Mouse (Mus musculus) forebrain, embryonic 15.5 days (tissue): ENCODE measurements at regions not wholly inside any gene's neighbourhood (a gene's known extent, or its start where the extent isn't known, plus 50 kb on each side); places are given as distances from the start of the nearest gene placed in this dataset.

Experiments used
- ATAC-seq: fragments of 200-750 bp; cut with Nextera tagmentation; replicated peaks from 2 replicates; pipeline ENCODE4 v1.8.0; 2017; ENCODE audit warnings: mild to moderate bottlenecking, moderate TSS enrichment, moderate library complexity
- H3K27ac ChIP-seq: fragments of 300-500 bp; sonication (generic); replicated peaks from 2 replicates; pipeline ENCODE4 v1.5.1; 2015; ENCODE audit warnings: mild to moderate bottlenecking, inconsistent platforms
- H3K27me3 ChIP-seq: fragments of 300-500 bp; sonication (generic); 2 replicates; pipeline ENCODE4 v1.6.1; 2015; ENCODE audit warnings: inconsistent platforms
- H3K36me3 ChIP-seq: fragments of 300-500 bp; sonication (generic); 2 replicates; pipeline ENCODE4 v1.6.1; 2015; ENCODE audit warnings: mild to moderate bottlenecking, inconsistent platforms
- H3K4me1 ChIP-seq: fragments of 300-500 bp; sonication (generic); 2 replicates; pipeline ENCODE4 v1.6.1; 2015; ENCODE audit warnings: inconsistent platforms
- H3K4me2 ChIP-seq: fragments of 300-500 bp; sonication (generic); replicated peaks from 2 replicates; pipeline ENCODE4 v1.6.1; 2015; ENCODE audit warnings: mild to moderate bottlenecking, inconsistent platforms
- H3K4me3 ChIP-seq: fragments of 300-500 bp; sonication (generic); 2 replicates; pipeline ENCODE4 v1.5.1; 2015; ENCODE audit warnings: mild to moderate bottlenecking, inconsistent platforms
- H3K9ac ChIP-seq: fragments of 300-500 bp; sonication (generic); replicated peaks from 2 replicates; pipeline ENCODE4 v1.6.1; 2015; ENCODE audit warnings: mild to moderate bottlenecking, inconsistent platforms
- H3K9me3 ChIP-seq: fragments of 300-500 bp; sonication (generic); 2 replicates; pipeline ENCODE4 v1.6.1; 2016; ENCODE audit warnings: inconsistent platforms
- WGBS: fragments of 180-500 bp; shearing (Covaris S2); methylation state at CpG from one replicate; pipeline ENCODE4 v1.1.7; 2015; ENCODE audit warnings: mixed read lengths; 5-methylcytosine and 5-hydroxymethylcytosine counted together

GRCm38 (mm10) chr9:71420064-71420463, 65.7 kb downstream of the Polr2m start:
- no peak overlapping the region for H3K27ac ChIP-seq
- H3K4me3 ChIP-seq, result no peak overlapping the region
- H3K9ac ChIP-seq, result no peak overlapping the region
- no peaks in the 10 kb centered on the region for H3K27me3 ChIP-seq
- ATAC-seq, result no peak
- no peaks in the 10 kb centered on the region for H3K9me3 ChIP-seq
- WGBS, result 91% methylated on average over 5 of the region's 5 CpGs
- H3K36me3 ChIP-seq, result no peaks in the 10 kb centered on the region
- no peak overlapping the region for H3K4me2 ChIP-seq
- H3K4me1 ChIP-seq, result no peaks in the 10 kb centered on the region

GRCm38 (mm10) chr9:71418531-71418930, 67.2 kb downstream of the Polr2m start:
- Histone ChIP-seq H3K9ac (no peak overlapping the region), H3K4me1 (no peaks in the 10 kb centered on the region), H3K36me3 (no peaks in the 10 kb centered on the region), H3K4me2 (no peak overlapping the region), H3K9me3 (no peaks in the 10 kb centered on the region), H3K4me3 (no peak overlapping the region), H3K27me3 (no peaks in the 10 kb centered on the region), H3K27ac (no peak overlapping the region)
- 91% methylated on average over 4 of the region's 4 CpGs for WGBS
- no peak for ATAC-seq

- no peaks in the 10 kb centered on the region for H3K4me1 ChIP-seq
- no peaks in the 10 kb centered on the region for H3K36me3 ChIP-seq
- 84% methylated on average over 4 of the region's 4 CpGs for WGBS
- H3K27ac ChIP-seq, result no peak overlapping the region
- no peak overlapping the region for H3K4me2 ChIP-seq
- H3K4me3 ChIP-seq, result no peak overlapping the region
- no peak overlapping the region for H3K9ac ChIP-seq
- no peak for ATAC-seq
- no peaks in the 10 kb centered on the region for H3K27me3 ChIP-seq
- no peaks in the 10 kb centered on the region for H3K9me3 ChIP-seq
Measured at GRCm38 (mm10) chr9:71417248-71417647, 68.5 kb downstream of the Polr2m start.

GRCm38 (mm10) chr9:71411171-71411570, 74.6 kb downstream of the Polr2m start:
- no peak for ATAC-seq
- H3K27ac ChIP-seq, result no peak overlapping the region
- no peaks in the 10 kb centered on the region for H3K36me3 ChIP-seq
- 79% methylated on average over 1 of the region's 1 CpGs for WGBS
- H3K4me1 ChIP-seq, result no peaks in the 10 kb centered on the region
- no peaks in the 10 kb centered on the region for H3K9me3 ChIP-seq
- no peak overlapping the region for H3K4me2 ChIP-seq
- H3K4me3 ChIP-seq, result no peak overlapping the region
- no peaks in the 10 kb centered on the region for H3K27me3 ChIP-seq
- no peak overlapping the region for H3K9ac ChIP-seq

- H3K4me1 ChIP-seq, result no peaks in the 10 kb centered on the region
- no peaks in the 10 kb centered on the region for H3K27me3 ChIP-seq
- H3K4me3 ChIP-seq, result no peak overlapping the region
- no peak overlapping the region for H3K27ac ChIP-seq
- H3K9me3 ChIP-seq, result no peaks in the 10 kb centered on the region
- 97% methylated on average over 1 of the region's 1 CpGs for WGBS
- no peaks in the 10 kb centered on the region for H3K36me3 ChIP-seq
- ATAC-seq, result no peak
- no peak overlapping the region for H3K9ac ChIP-seq
- no peak overlapping the region for H3K4me2 ChIP-seq
Measured at GRCm38 (mm10) chr9:71409925-71410324, 75.8 kb downstream of the Polr2m start.

GRCm38 (mm10) chr9:71408946-71409345, 76.8 kb downstream of the Polr2m start:
- Histone ChIP-seq H3K27me3 (no peaks in the 10 kb centered on the region), H3K9me3 (no peaks in the 10 kb centered on the region), H3K4me3 (no peak overlapping the region), H3K4me1 (no peaks in the 10 kb centered on the region), H3K36me3 (no peaks in the 10 kb centered on the region), H3K9ac (no peak overlapping the region), H3K4me2 (no peak overlapping the region), H3K27ac (no peak overlapping the region)
- no peak for ATAC-seq
- WGBS, result 86% methylated on average over 5 of the region's 5 CpGs

- no peak overlapping the region for H3K27ac ChIP-seq
- no peak overlapping the region for H3K4me3 ChIP-seq
- no peak for ATAC-seq
- no peaks in the 10 kb centered on the region for H3K36me3 ChIP-seq
- H3K4me2 ChIP-seq, result no peak overlapping the region
- no peak overlapping the region for H3K9ac ChIP-seq
- H3K9me3 ChIP-seq, result no peaks in the 10 kb centered on the region
- H3K27me3 ChIP-seq, result no peaks in the 10 kb centered on the region
- no peaks in the 10 kb centered on the region for H3K4me1 ChIP-seq
- 83% methylated on average over 8 of the region's 8 CpGs for WGBS
Measured at GRCm38 (mm10) chr9:71404396-71405135, 81.2 kb downstream of the Polr2m start.

GRCm38 (mm10) chr9:71401667-71402066, 84.1 kb downstream of the Polr2m start:
- no peak for ATAC-seq
- WGBS, result 54% methylated on average over 1 of the region's 1 CpGs
- H3K4me3 ChIP-seq, result no peak overlapping the region

GRCm38 (mm10) chr9:71399346-71399745, 86.4 kb downstream of the Polr2m start:
- WGBS, result 54% methylated on average over 1 of the region's 1 CpGs
- H3K27ac ChIP-seq, result no peak overlapping the region
- H3K27me3 ChIP-seq, result no peaks in the 10 kb centered on the region
- H3K4me2 ChIP-seq, result no peak overlapping the region
- H3K4me3 ChIP-seq, result no peak overlapping the region
- H3K9ac ChIP-seq, result no peak overlapping the region
- ATAC-seq, result no peak
- no peaks in the 10 kb centered on the region for H3K9me3 ChIP-seq
- H3K4me1 ChIP-seq, result no peaks in the 10 kb centered on the region
- no peaks in the 10 kb centered on the region for H3K36me3 ChIP-seq

More at GRCm38 (mm10) chr9:71401667-71402066, 84.1 kb downstream of the Polr2m start:
- H3K4me2 ChIP-seq, result no peak overlapping the region
- no peak overlapping the region for H3K27ac ChIP-seq
- H3K4me1 ChIP-seq, result no peaks in the 10 kb centered on the region
- H3K36me3 ChIP-seq, result no peaks in the 10 kb centered on the region
- no peaks in the 10 kb centered on the region for H3K27me3 ChIP-seq
- no peak overlapping the region for H3K9ac ChIP-seq
- H3K9me3 ChIP-seq, result no peaks in the 10 kb centered on the region

GRCm38 (mm10) chr9:71396784-71397183, 89.0 kb downstream of the Polr2m start:
- Histone ChIP-seq H3K9ac (no peak overlapping the region), H3K4me3 (no peak overlapping the region), H3K36me3 (no peaks in the 10 kb centered on the region), H3K27ac (no peak overlapping the region), H3K4me1 (no peaks in the 10 kb centered on the region), H3K27me3 (no peaks in the 10 kb centered on the region), H3K9me3 (no peaks in the 10 kb centered on the region), H3K4me2 (no peak overlapping the region)
- WGBS, result 61% methylated on average over 7 of the region's 7 CpGs
- ATAC-seq, result no peak

GRCm38 (mm10) chr9:71390221-71390620, 95.5 kb downstream of the Polr2m start:
- Histone ChIP-seq H3K9ac (no peak overlapping the region), H3K36me3 (no peaks in the 10 kb centered on the region), H3K4me2 (no peak overlapping the region), H3K9me3 (no peaks in the 10 kb centered on the region), H3K27me3 (no peaks in the 10 kb centered on the region), H3K4me3 (no peak overlapping the region), H3K27ac (no peak overlapping the region), H3K4me1 (no peaks in the 10 kb centered on the region)
- no peak for ATAC-seq
- WGBS, result 82% methylated on average over 5 of the region's 5 CpGs

- ATAC-seq, result no peak
- Histone ChIP-seq H3K9ac (no peak overlapping the region), H3K27ac (no peak overlapping the region), H3K4me3 (no peak overlapping the region), H3K4me1 (no peaks in the 10 kb centered on the region), H3K9me3 (no peaks in the 10 kb centered on the region), H3K36me3 (no peaks in the 10 kb centered on the region), H3K27me3 (no peaks in the 10 kb centered on the region), H3K4me2 (no peak overlapping the region)
- WGBS, result 96% methylated on average over 7 of the region's 7 CpGs
Measured at GRCm38 (mm10) chr9:71387426-71387825, 98.3 kb downstream of the Polr2m start.

GRCm38 (mm10) chr9:71383901-71384300, 101.8 kb downstream of the Polr2m start:
- no peaks in the 10 kb centered on the region for H3K36me3 ChIP-seq
- no peak overlapping the region for H3K9ac ChIP-seq
- no peak overlapping the region for H3K4me3 ChIP-seq
- no peaks in the 10 kb centered on the region for H3K27me3 ChIP-seq
- WGBS, result 82% methylated on average over 4 of the region's 4 CpGs
- no peaks in the 10 kb centered on the region for H3K4me1 ChIP-seq
- no peak for ATAC-seq
- no peaks in the 10 kb centered on the region for H3K9me3 ChIP-seq
- H3K4me2 ChIP-seq, result no peak overlapping the region
- H3K27ac ChIP-seq, result no peak overlapping the region
